Mouse (Mus musculus): ENCODE data around the gene Nr2c1. TPM values are rescaled to one million over a fixed set of nuclear protein-coding genes. Genes with fewer than 3 reads are reported as not detected.
A peak's percentile ranks its signal among the peaks of the same experiment; 100 is the strongest.

Gene Nr2c1
- polyA plus RNA-seq, 1 experiment: 7.1 TPM

DNA sequence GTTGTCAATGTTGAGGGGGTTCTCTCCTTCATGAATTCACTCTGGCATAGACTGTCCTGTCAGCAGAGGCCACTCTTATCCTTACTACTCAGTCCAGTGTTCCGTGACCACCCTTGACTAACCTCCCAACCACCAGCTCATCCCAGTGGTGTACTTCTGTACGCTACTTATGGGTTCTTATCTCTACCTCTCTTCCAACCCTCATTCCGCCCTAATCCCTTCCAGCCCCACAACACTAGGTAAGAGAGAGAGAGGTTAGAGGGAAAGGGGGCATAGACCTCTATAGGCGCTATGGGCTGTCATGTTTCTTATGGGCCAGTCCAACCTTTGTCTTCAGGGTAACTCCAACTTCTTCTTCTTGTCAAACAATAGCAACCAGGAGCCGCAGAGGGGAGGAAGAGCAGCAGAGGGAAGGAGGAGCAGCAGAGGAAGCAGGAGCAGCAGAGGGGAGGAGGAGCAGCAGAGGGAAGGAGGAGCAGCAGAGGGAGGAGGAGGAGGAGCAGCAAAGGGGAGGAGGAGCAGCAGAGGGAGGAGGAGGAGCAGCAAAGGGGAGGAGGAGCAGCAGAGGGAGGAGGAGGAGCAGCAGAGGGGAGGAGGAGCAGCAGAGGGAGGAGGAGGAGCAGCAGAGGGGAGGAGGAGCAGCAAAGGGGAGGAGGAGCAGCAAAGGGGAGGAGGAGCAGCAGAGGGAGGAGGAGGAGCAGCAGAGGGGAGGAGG lies 13.4 kb downstream of the Nr2c1 start:
- Histone ChIP-seq H3K4me1 (ENCODE audit: control insufficient read depth, insufficient read depth, insufficient read length, low read length) (no peaks in the 10 kb centered on the region), H3K4me3 (ENCODE audit: insufficient read depth, low read depth, low read length) (no peak overlapping the region), H3K27ac (replicated peaks; ENCODE audit: low read depth, low read length) (no peak overlapping the region)

DNA sequence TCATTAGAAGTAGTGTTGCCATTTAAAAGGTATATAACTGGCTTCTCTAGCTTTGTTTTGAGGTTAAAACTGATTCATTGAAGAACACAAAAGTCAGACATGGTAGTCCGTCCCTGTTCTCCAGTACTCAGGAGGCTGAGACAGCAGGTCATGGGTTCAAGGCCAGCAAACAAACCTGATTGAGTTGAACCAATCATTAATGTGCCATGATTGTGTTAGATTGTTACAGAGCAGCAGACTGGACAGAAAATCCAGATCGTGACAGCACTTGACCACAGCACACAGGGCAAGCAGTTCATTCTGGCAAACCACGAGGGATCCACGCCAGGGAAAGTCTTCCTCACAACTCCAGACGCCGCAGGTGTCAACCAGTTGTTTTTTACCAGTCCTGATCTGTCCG lies 14.2 kb downstream of the Nr2c1 start:
- no peaks in the 10 kb centered on the region for H3K4me1 ChIP-seq (ENCODE audit: control insufficient read depth, insufficient read depth, insufficient read length, low read length)
- no peak overlapping the region for H3K4me3 ChIP-seq (ENCODE audit: insufficient read depth, low read depth, low read length)
- no peak overlapping the region for H3K27ac ChIP-seq (replicated peaks; ENCODE audit: low read depth, low read length)

- no peaks in the 10 kb centered on the region for H3K4me1 ChIP-seq (ENCODE audit: control insufficient read depth, insufficient read depth, insufficient read length, low read length)
- no peak overlapping the region for H3K27ac ChIP-seq (replicated peaks; ENCODE audit: low read depth, low read length)
- no peak overlapping the region for H3K4me3 ChIP-seq (ENCODE audit: insufficient read depth, low read depth, low read length)
These were observed 16.5 kb downstream of the Nr2c1 start for GRCm38 (mm10) chr10:94164104-94164845.

- no peaks in the 10 kb centered on the region for H3K4me1 ChIP-seq (ENCODE audit: control insufficient read depth, insufficient read depth, insufficient read length, low read length)
- H3K4me3 ChIP-seq (ENCODE audit: insufficient read depth, low read depth, low read length): no peak overlapping the region
- no peak overlapping the region for H3K27ac ChIP-seq (replicated peaks; ENCODE audit: low read depth, low read length)
These were observed 17.6 kb downstream of the Nr2c1 start for GRCm38 (mm10) chr10:94165426-94165825.

GRCm38 (mm10) chr10:94167051-94167750 lies 19.4 kb downstream of the Nr2c1 start:
- H3K27ac ChIP-seq (replicated peaks; ENCODE audit: low read depth, low read length): no peak overlapping the region
- no peak overlapping the region for H3K4me3 ChIP-seq (ENCODE audit: insufficient read depth, low read depth, low read length)
- H3K4me1 ChIP-seq (ENCODE audit: control insufficient read depth, insufficient read depth, insufficient read length, low read length): no peaks in the 10 kb centered on the region

DNA sequence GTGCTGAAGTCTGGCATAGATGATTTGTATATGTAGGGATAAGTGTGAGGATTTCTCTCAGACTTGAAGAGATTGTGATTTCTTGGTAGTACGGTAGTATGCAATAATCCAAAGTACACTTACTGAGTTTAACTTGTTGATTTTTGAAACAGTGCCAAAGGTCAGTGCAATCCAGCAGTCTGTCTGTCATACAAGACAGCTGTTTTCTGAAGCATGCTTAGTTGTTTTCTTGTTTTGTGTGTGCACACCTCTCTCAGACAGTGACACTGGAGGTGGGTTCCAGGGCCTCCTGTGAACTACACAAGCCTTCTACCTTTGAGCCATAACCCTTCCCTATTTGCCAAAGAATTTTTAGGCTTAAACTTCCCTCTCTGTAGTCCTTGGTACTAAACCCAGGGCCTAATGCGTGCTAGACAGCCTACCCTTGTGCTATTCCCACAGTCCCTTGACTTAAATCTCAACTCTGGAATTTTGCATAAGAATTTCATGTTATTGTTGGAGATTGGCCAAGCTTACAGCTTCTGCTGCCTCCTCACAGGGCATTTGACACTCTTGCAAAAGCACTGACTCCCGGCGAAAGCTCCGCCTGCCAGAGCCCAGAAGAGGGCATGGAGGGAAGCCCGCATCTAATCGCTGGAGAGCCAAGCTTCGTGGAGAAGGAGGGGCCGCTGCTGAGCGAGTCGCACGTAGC lies 23.8 kb downstream of the Nr2c1 start:
- Histone ChIP-seq H3K4me1 (ENCODE audit: control insufficient read depth, insufficient read depth, insufficient read length, low read length) (no peaks in the 10 kb centered on the region), H3K4me3 (ENCODE audit: insufficient read depth, low read depth, low read length) (no peak overlapping the region), H3K27ac (replicated peaks; ENCODE audit: low read depth, low read length) (no peak overlapping the region)

DNA sequence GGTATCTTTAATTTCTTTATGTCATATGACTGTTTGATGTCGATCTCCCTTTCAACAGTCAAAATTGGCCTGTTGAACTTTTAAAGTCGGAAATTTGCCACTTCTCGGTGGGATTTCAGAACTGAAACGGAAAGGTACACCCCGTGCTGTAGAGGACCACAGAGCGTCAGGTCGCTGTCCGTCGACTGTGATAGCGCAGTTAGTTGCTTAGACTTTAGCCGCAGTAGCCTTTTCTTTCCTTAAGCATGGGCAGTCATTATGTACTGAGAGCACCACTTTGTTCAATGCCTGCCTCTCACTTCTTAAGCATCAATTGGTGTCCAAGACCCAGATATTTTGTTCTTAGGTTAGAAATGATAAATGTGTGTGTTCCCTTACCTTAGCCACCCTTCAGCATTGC lies 24.3 kb downstream of the Nr2c1 start:
- Histone ChIP-seq H3K27ac (replicated peaks; ENCODE audit: low read depth, low read length) (no peak overlapping the region), H3K4me3 (ENCODE audit: insufficient read depth, low read depth, low read length) (no peak overlapping the region), H3K4me1 (ENCODE audit: control insufficient read depth, insufficient read depth, insufficient read length, low read length) (no peaks in the 10 kb centered on the region)

DNA sequence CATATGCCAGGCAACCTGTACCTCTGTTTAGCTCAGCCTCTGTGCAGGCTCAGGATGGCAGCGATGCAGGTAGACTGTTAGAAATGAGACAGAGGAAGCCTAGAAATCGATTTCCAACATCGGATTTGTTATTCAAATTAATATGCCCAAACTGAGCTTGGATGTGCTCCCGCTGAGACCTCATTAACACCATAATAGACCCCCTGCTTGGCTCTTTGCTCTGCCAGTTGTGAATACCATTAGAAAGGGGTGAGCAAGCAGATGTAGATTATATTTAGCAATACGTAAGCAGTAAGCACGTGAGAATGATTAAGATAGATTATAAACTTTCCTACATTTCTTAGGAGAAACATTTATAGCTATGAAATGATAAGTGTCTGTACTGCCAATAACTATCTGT lies 24.9 kb downstream of the Nr2c1 start:
- Histone ChIP-seq H3K4me3 (ENCODE audit: insufficient read depth, low read depth, low read length) (no peak overlapping the region), H3K27ac (replicated peaks; ENCODE audit: low read depth, low read length) (no peak overlapping the region), H3K4me1 (ENCODE audit: control insufficient read depth, insufficient read depth, insufficient read length, low read length) (no peaks in the 10 kb centered on the region)

GRCm38 (mm10) chr10:94174652-94175051 lies 26.8 kb downstream of the Nr2c1 start:
- no peak overlapping the region for H3K4me3 ChIP-seq (ENCODE audit: insufficient read depth, low read depth, low read length)
- no peak overlapping the region for H3K27ac ChIP-seq (replicated peaks; ENCODE audit: low read depth, low read length)
- no peaks in the 10 kb centered on the region for H3K4me1 ChIP-seq (ENCODE audit: control insufficient read depth, insufficient read depth, insufficient read length, low read length)

DNA sequence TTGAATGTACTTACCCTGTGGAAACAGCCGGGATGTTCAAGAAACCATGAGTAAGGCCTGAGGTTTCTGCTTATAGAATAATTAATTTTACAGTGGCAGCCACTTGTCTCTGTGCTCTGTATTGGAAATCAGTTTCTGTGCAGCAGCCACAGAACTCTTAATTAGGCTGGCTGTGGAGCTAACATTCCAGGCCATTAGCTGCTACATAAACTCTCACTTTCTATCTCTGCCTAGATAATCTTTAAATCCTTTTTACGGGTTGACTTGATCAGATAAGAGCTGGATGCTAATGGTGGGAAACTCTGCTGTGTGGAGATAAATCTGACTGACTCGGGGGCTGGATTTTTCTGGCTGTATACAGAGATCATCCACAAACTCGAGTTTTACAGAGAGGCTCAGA lies 35.4 kb downstream of the Nr2c1 start:
- Histone ChIP-seq H3K4me1 (ENCODE audit: control insufficient read depth, insufficient read depth, insufficient read length, low read length) (no peaks in the 10 kb centered on the region), H3K4me3 (ENCODE audit: insufficient read depth, low read depth, low read length) (no peak overlapping the region)

DNA sequence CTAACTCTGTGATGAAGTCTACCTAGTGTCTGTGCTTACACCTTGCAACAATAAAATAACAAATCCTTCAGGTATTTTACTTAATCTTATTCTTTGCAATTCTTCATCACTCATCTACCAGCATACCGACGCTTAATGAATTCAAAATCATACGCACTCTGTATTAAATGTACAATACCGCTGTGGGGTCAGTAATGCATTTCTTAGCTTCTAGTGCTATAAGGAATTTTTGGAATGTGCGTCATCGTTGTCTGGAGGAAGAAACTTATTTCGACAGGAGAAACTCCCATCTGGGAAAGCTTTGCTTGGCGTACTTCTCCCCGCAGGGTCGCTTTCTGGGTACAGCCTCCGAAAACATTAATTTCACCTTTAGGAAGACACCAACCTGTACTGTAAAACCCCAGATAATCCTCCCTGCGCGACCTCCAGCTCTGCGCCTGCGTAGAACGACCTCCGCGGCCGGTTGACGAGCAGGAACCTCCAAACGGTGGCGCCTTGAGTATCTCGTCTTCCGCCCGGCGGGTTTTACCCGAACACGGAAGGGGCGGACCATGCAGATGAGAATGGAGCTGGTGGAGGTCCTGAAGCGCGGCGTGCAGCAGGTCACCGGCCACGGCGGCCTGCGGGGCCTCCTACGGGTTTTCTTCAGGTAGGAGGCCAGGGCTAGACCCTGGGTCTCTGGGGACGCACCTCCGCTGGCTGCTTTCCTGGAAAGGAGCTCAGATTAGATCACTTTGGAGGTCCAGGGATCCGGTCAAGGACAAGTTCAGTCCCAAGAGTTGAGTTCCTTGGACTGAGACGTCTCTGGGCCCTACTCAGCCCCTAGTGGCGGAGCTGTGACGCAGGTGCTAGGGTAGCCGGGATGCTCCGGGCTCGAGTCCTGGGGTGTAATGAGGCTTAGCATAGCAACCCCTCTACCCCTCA lies 50.9 kb downstream of the Nr2c1 start, which contains the start of gene Ndufa12:
Ndufa12 (plus strand) TSS at position 239 of the 924 bp plus-strand sequence.
- Histone ChIP-seq H3K4me3 (ENCODE audit: insufficient read depth, low read depth, low read length) (peak within 1 kb of the TSS; percentile 98), H3K4me1 (ENCODE audit: control insufficient read depth, insufficient read depth, insufficient read length, low read length) (no peaks in the 10 kb centered on the region), H3K27ac (replicated peaks; ENCODE audit: low read depth, low read length) (peak within 1 kb of the TSS; percentile 95)

More for the DNA sequence above, 35.4 kb downstream of the Nr2c1 start:
- no peak overlapping the region for H3K27ac ChIP-seq (replicated peaks; ENCODE audit: low read depth, low read length)

- Histone ChIP-seq H3K27ac (replicated peaks; ENCODE audit: low read depth, low read length) (no peak overlapping the region), H3K4me3 (ENCODE audit: insufficient read depth, low read depth, low read length) (no peak overlapping the region), H3K4me1 (ENCODE audit: control insufficient read depth, insufficient read depth, insufficient read length, low read length) (no peaks in the 10 kb centered on the region)
These were observed 57.1 kb downstream of the Nr2c1 start for GRCm38 (mm10) chr10:94204973-94205372.

DNA sequence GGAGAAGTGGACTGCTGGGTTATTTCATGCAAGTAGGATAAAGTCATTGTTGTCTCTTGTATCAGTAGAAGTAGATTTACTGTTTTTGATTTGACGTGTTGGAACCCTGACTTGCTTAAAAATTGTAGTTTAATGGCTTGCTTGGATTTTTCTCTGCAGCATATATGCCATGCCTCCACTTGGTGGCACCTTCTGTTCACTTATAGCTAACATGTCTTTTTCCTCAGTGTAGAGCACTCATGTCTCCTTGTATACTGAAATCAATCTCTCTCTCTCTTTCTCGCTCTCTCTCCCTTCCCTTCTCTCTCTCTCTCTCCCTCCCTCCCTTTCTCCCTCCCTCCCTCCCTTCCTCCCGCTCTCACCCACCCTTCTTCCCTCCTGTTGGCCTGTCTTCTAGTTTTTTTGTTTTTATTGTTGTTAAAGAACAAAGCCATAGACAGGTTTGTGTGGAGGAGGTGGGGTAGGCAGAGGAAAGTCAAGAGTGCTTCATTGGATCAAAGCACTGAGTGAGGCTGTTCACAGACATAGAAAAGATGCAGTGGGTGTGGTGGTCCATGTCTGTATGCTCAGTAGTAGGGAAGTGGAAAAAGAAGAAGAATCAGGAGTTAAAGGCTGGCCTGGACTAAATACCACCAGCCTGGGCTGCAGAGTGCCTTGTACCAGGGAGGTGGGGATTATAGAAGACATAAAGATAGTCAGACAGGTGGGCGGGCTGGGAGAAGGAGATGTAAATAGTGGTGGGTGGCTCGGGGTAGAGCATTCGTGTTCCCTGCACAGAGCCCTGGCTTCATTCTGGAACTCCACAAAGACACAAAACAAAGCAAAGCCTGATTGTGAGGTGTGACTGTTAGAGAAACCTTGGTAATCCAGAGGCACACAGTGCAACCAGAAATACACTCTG lies 63.1 kb downstream of the Nr2c1 start:
- no peaks in the 10 kb centered on the region for H3K4me1 ChIP-seq (ENCODE audit: control insufficient read depth, insufficient read depth, insufficient read length, low read length)
- H3K27ac ChIP-seq (replicated peaks; ENCODE audit: low read depth, low read length): no peak overlapping the region
- H3K4me3 ChIP-seq (ENCODE audit: insufficient read depth, low read depth, low read length): no peak overlapping the region

Measured in brown adipose tissue, adult 24 weeks (tissue).